Mouse (Mus musculus): ENCODE results near the gene Tiam1. TPM values are rescaled to one million over a fixed set of nuclear protein-coding genes. Genes with fewer than 3 reads are reported as not detected.

Gene Tiam1
- polyA plus RNA-seq, 1 experiment from 2014 or later: 18.8 TPM

- DNase-seq (ENCODE audit: low spot score) (no peak), ATAC-seq (ENCODE audit: low FRiP score, low TSS enrichment) (no peak)
- TF ChIP-seq EP300 (optimal IDR thresholded peaks at IDR 0.05) (no peak), CTCF (IDR thresholded peaks at IDR 0.05; ENCODE audit: low read depth) (no peak)
- Histone ChIP-seq H3K9ac (ENCODE audit: low read length) (no peak overlapping the region), H3K27me3 (ENCODE audit: control insufficient read depth, insufficient read depth, low read length) (no peaks in the 10 kb centered on the region), H3K27ac (replicated peaks) (no peak overlapping the region), H3K4me3 (ENCODE audit: low read depth, low read length) (no peak overlapping the region), H3K9me3 (ENCODE audit: control insufficient read depth, low read length) (no peaks in the 10 kb centered on the region), H3K36me3 (ENCODE audit: control insufficient read depth, insufficient read depth, low read length) (no peaks in the 10 kb centered on the region), H3K4me1 (replicated peaks; ENCODE audit: control insufficient read depth, insufficient read depth) (no peaks in the 10 kb centered on the region), H3K4me2 (replicated peaks; ENCODE audit: low read depth) (no peak overlapping the region)
- 73% methylated on average over 2 of the region's 2 CpGs for WGBS
Measured at GRCm38 (mm10) chr16:89763812-89764211, 379.8 kb downstream of the Tiam1 start.

- no peak for TF ChIP-seq EP300 (optimal IDR thresholded peaks at IDR 0.05)
- no peak for TF ChIP-seq CTCF (IDR thresholded peaks at IDR 0.05; ENCODE audit: low read depth)
- H3K4me3 ChIP-seq (ENCODE audit: low read depth, low read length): no peak overlapping the region
Measured at GRCm38 (mm10) chr16:89762523-89762922, 381.0 kb downstream of the Tiam1 start.

GRCm38 (mm10) chr16:89762096-89762495 lies 381.5 kb downstream of the Tiam1 start:
- Histone ChIP-seq H3K27me3 (ENCODE audit: control insufficient read depth, insufficient read depth, low read length) (no peaks in the 10 kb centered on the region), H3K4me3 (ENCODE audit: low read depth, low read length) (no peak overlapping the region), H3K9me3 (ENCODE audit: control insufficient read depth, low read length) (no peaks in the 10 kb centered on the region), H3K4me1 (replicated peaks; ENCODE audit: control insufficient read depth, insufficient read depth) (no peaks in the 10 kb centered on the region), H3K9ac (ENCODE audit: low read length) (no peak overlapping the region), H3K27ac (replicated peaks) (no peak overlapping the region), H3K36me3 (ENCODE audit: control insufficient read depth, insufficient read depth, low read length) (no peaks in the 10 kb centered on the region), H3K4me2 (replicated peaks; ENCODE audit: low read depth) (no peak overlapping the region)
- TF ChIP-seq EP300 (optimal IDR thresholded peaks at IDR 0.05): no peak
- TF ChIP-seq CTCF (IDR thresholded peaks at IDR 0.05; ENCODE audit: low read depth): no peak
- DNase-seq (ENCODE audit: low spot score) (no peak), ATAC-seq (ENCODE audit: low FRiP score, low TSS enrichment) (no peak)
- 42% methylated on average over 8 of the region's 8 CpGs for WGBS

More at GRCm38 (mm10) chr16:89762523-89762922, 381.0 kb downstream of the Tiam1 start:
- no peaks in the 10 kb centered on the region for H3K36me3 ChIP-seq (ENCODE audit: control insufficient read depth, insufficient read depth, low read length)
- no peaks in the 10 kb centered on the region for H3K27me3 ChIP-seq (ENCODE audit: control insufficient read depth, insufficient read depth, low read length)
- DNase-seq (ENCODE audit: low spot score): no peak
- H3K9ac ChIP-seq (ENCODE audit: low read length): no peak overlapping the region
- no peak overlapping the region for H3K4me2 ChIP-seq (replicated peaks; ENCODE audit: low read depth)
- H3K27ac ChIP-seq (replicated peaks): no peak overlapping the region
- no peaks in the 10 kb centered on the region for H3K4me1 ChIP-seq (replicated peaks; ENCODE audit: control insufficient read depth, insufficient read depth)
- no peak for ATAC-seq (ENCODE audit: low FRiP score, low TSS enrichment)
- 73% methylated on average over 10 of the region's 10 CpGs for WGBS
- H3K9me3 ChIP-seq (ENCODE audit: control insufficient read depth, low read length): no peaks in the 10 kb centered on the region

GRCm38 (mm10) chr16:89757384-89757783 lies 386.2 kb downstream of the Tiam1 start:
- H3K9me3 ChIP-seq (ENCODE audit: control insufficient read depth, low read length): no peaks in the 10 kb centered on the region
- WGBS: 43% methylated on average over 5 of the region's 5 CpGs
- no peak overlapping the region for H3K9ac ChIP-seq (ENCODE audit: low read length)
- no peaks in the 10 kb centered on the region for H3K4me1 ChIP-seq (replicated peaks; ENCODE audit: control insufficient read depth, insufficient read depth)
- no peak overlapping the region for H3K4me2 ChIP-seq (replicated peaks; ENCODE audit: low read depth)
- no peaks in the 10 kb centered on the region for H3K36me3 ChIP-seq (ENCODE audit: control insufficient read depth, insufficient read depth, low read length)
- H3K27me3 ChIP-seq (ENCODE audit: control insufficient read depth, insufficient read depth, low read length): no peaks in the 10 kb centered on the region
- no peak overlapping the region for H3K27ac ChIP-seq (replicated peaks)
- ATAC-seq (ENCODE audit: low FRiP score, low TSS enrichment): no peak
- DNase-seq (ENCODE audit: low spot score): no peak
- TF ChIP-seq CTCF (IDR thresholded peaks at IDR 0.05; ENCODE audit: low read depth) (no peak), EP300 (optimal IDR thresholded peaks at IDR 0.05) (no peak)
- H3K4me3 ChIP-seq (ENCODE audit: low read depth, low read length): no peak overlapping the region

GRCm38 (mm10) chr16:89754709-89755108 lies 388.9 kb downstream of the Tiam1 start:
- no peaks in the 10 kb centered on the region for H3K4me1 ChIP-seq (replicated peaks; ENCODE audit: control insufficient read depth, insufficient read depth)
- TF ChIP-seq CTCF (IDR thresholded peaks at IDR 0.05; ENCODE audit: low read depth) (no peak), EP300 (optimal IDR thresholded peaks at IDR 0.05) (no peak)
- WGBS: 81% methylated on average over 3 of the region's 3 CpGs

GRCm38 (mm10) chr16:89747864-89748263 lies 395.7 kb downstream of the Tiam1 start:
- Histone ChIP-seq H3K27me3 (ENCODE audit: control insufficient read depth, insufficient read depth, low read length) (no peaks in the 10 kb centered on the region), H3K4me3 (ENCODE audit: low read depth, low read length) (no peak overlapping the region), H3K9ac (ENCODE audit: low read length) (no peak overlapping the region), H3K4me1 (replicated peaks; ENCODE audit: control insufficient read depth, insufficient read depth) (no peaks in the 10 kb centered on the region), H3K4me2 (replicated peaks; ENCODE audit: low read depth) (no peak overlapping the region), H3K9me3 (ENCODE audit: control insufficient read depth, low read length) (no peaks in the 10 kb centered on the region), H3K36me3 (ENCODE audit: control insufficient read depth, insufficient read depth, low read length) (no peaks in the 10 kb centered on the region), H3K27ac (replicated peaks) (no peak overlapping the region)
- no peak for ATAC-seq (ENCODE audit: low FRiP score, low TSS enrichment)
- 40% methylated on average over 2 of the region's 2 CpGs for WGBS
- DNase-seq (ENCODE audit: low spot score): no peak
- TF ChIP-seq CTCF (IDR thresholded peaks at IDR 0.05; ENCODE audit: low read depth) (no peak), EP300 (optimal IDR thresholded peaks at IDR 0.05) (no peak)

More at GRCm38 (mm10) chr16:89754709-89755108, 388.9 kb downstream of the Tiam1 start:
- no peak overlapping the region for H3K4me3 ChIP-seq (ENCODE audit: low read depth, low read length)
- ATAC-seq (ENCODE audit: low FRiP score, low TSS enrichment) (no peak), DNase-seq (ENCODE audit: low spot score) (no peak)
- no peaks in the 10 kb centered on the region for H3K9me3 ChIP-seq (ENCODE audit: control insufficient read depth, low read length)
- no peaks in the 10 kb centered on the region for H3K36me3 ChIP-seq (ENCODE audit: control insufficient read depth, insufficient read depth, low read length)
- no peak overlapping the region for H3K4me2 ChIP-seq (replicated peaks; ENCODE audit: low read depth)
- no peak overlapping the region for H3K9ac ChIP-seq (ENCODE audit: low read length)
- H3K27me3 ChIP-seq (ENCODE audit: control insufficient read depth, insufficient read depth, low read length): no peaks in the 10 kb centered on the region
- no peak overlapping the region for H3K27ac ChIP-seq (replicated peaks)

Data from stomach, postnatal 0 days (tissue).